Comparison of ENCODE assay signal across 10 mouse cellular contexts in genomic region chr14:34818387-34818980, GRCm38 (mm10). TPM values are rescaled to one million over a fixed set of nuclear protein-coding genes. Genes with fewer than 3 reads are reported as not detected.
DNase-seq lines count a peak whose midpoint lies in the region; ATAC-seq lines count a peak whose summit lies in the region.
"Had no signal": no experiment of that assay in that cellular context is flagged by ENCODE, and none has a peak within 500 bp of the region (broad histone marks: within the 10 kb centered on the region; RNA-seq: fewer than 3 reads in every experiment).

No protein-coding gene starts in this region.

- intact Hi-C loops in heart, postnatal 25 days (cut with DNase I), result loop anchor here (10.0 kb wide), 1 partner anchor 1956 kb away; no protein-coding TSS in a partner anchor

- H3K4me2 ChIP-seq in heart, embryonic 12.5 days, result peak overlapping the region; percentile 98
- no peak overlapping the region for H3K4me2 ChIP-seq in limb, embryonic 12.5 days

- H3K9me3 ChIP-seq in heart, embryonic 12.5 days (replicated peaks), result no peaks in the 10 kb centered on the region
- no peaks in the 10 kb centered on the region for H3K9me3 ChIP-seq in limb, embryonic 12.5 days
- H3K9me3 ChIP-seq: liver, embryonic 15.5 days had no signal

- H3K4me3 ChIP-seq in heart, embryonic 12.5 days, result no peak overlapping the region
- H3K4me3 ChIP-seq in limb, embryonic 12.5 days (replicated peaks), result peak overlapping the region; percentile 53; the same call in 1 of the 2 replicates

- H3K9ac ChIP-seq in heart, embryonic 12.5 days, result no peak overlapping the region
- H3K9ac ChIP-seq in limb, embryonic 12.5 days (replicated peaks), result no peak overlapping the region
- H3K9ac ChIP-seq: liver, embryonic 15.5 days had no signal

- peaks cover 93% of the 10 kb centered on the region for H3K27me3 ChIP-seq in heart, embryonic 12.5 days (replicated peaks)
- H3K27me3 ChIP-seq in limb, embryonic 12.5 days, result peaks cover 96% of the 10 kb centered on the region

- DNase-seq in heart, postnatal 25 days (ENCODE audit: low spot score), result no peak
- DNase-seq in right cerebral cortex, postnatal 10 days (ENCODE audit: low spot score in 2 of 2), result peak; percentile 33 to 37
- no peak for DNase-seq in right cerebral cortex, adult 18-20 months
- DNase-seq in testis, postnatal 10 days (ENCODE audit: low spot score), result peak; percentile 38
- DNase-seq in T-cell, adult 2 months (ENCODE audit: low spot score), result no peak

- no peak for ATAC-seq in heart, embryonic 12.5 days (ENCODE audit: insufficient number of reproducible peaks, low FRiP score)
- no peak for ATAC-seq in limb, embryonic 12.5 days (ENCODE audit: insufficient number of reproducible peaks, insufficient read depth, low FRiP score, low TSS enrichment, low read depth)
- ATAC-seq in CD4-positive, CD25-positive, alpha-beta regulatory T cell, adult 4 months, result no peak

- WGBS in heart, embryonic 12.5 days, result 8% methylated on average over 9 of the region's 9 CpGs
- WGBS in limb, embryonic 12.5 days, result 3% methylated on average over 9 of the region's 9 CpGs

- H3K36me3 ChIP-seq in heart, embryonic 12.5 days, result no peaks in the 10 kb centered on the region
- H3K36me3 ChIP-seq in limb, embryonic 12.5 days, result no peaks in the 10 kb centered on the region
- H3K36me3 ChIP-seq: liver, embryonic 15.5 days had no signal

- peaks cover 33% of the 10 kb centered on the region for H3K4me1 ChIP-seq in heart, embryonic 12.5 days (replicated peaks)
- peaks cover 30% of the 10 kb centered on the region for H3K4me1 ChIP-seq in limb, embryonic 12.5 days (replicated peaks)

- no peak overlapping the region for H3K27ac ChIP-seq in heart, embryonic 12.5 days (ENCODE audit: poor library complexity, severe bottlenecking)
- H3K27ac ChIP-seq in limb, embryonic 12.5 days, result no peak overlapping the region
- H3K27ac ChIP-seq: liver, embryonic 15.5 days had no signal

RNA-seq across cellular contexts. Expression of gene Grid1, which starts 1.4 kb away (rescaled TPM):
- 0.44 and 0.51 TPM in 2 replicates for polyA plus RNA-seq in heart, embryonic 12.5 days (2016; fragmentation: Nextera tagmentation; extraction: Ambion mirVana)
- total RNA-seq in heart, postnatal 25 days (2021), result not detected
- 0.24 and 1.00 TPM in 2 replicates for polyA plus RNA-seq in limb, embryonic 12.5 days (2016; fragmentation: Nextera tagmentation; extraction: Ambion mirVana)
- not detected for polyA plus RNA-seq in CD4-positive, CD25-positive, alpha-beta regulatory T cell, adult 4 months (2017; shearing (Covaris generic))
- total RNA-seq: hematopoietic stem cell, adult 5-6 weeks had no signal

Comparison
In these comparisons a context has a peak if more than half of its experiments do, and no peak if none do; other contexts are left out.
1. DNase-seq: peak in right cerebral cortex, postnatal 10 days (2 of 2) and testis, postnatal 10 days (single experiment); none in heart, postnatal 25 days (single experiment), right cerebral cortex, adult 18-20 months (single experiment) and T-cell, adult 2 months (single experiment).